Mouse (Mus musculus): ENCODE results near the gene Kcnq1.

The Kcnq1 gene

DNA sequence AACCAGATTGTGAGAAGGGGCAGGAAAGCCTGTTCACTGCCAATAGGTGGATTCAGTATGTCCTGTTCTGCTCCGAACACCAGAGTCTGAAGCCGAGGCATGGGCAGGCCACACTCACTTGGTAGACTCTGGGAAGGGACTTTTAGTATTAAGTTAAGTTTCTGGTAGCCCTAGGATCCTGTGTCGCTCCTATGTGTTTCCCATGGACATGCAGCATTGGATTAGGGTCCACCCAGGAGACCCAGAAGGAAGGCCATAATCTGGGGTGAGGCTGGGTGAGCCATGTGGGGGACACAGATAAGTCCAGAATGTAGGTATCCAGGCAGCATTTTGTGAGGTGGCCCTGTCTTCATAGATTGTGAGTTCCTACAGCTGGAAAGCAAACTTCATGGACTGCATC is 81.0 kb downstream of the Kcnq1 start:
- DNase-seq (ENCODE audit: low spot score) = no peak

- DNase-seq (ENCODE audit: low spot score) = no peak
Observed at GRCm38 (mm10) chr7:143188589-143188988, 82.4 kb downstream of the Kcnq1 start.

- no peak for DNase-seq (ENCODE audit: low spot score)
Observed at GRCm38 (mm10) chr7:143189965-143190722, 84.0 kb downstream of the Kcnq1 start.

- no peak for DNase-seq (ENCODE audit: low spot score)
Observed at GRCm38 (mm10) chr7:143190911-143191310, 84.7 kb downstream of the Kcnq1 start.

- no peak for DNase-seq (ENCODE audit: low spot score)
Observed at GRCm38 (mm10) chr7:143192392-143192791, 86.2 kb downstream of the Kcnq1 start.

- DNase-seq (ENCODE audit: low spot score) = no peak
Observed at GRCm38 (mm10) chr7:143194064-143194463, 87.9 kb downstream of the Kcnq1 start.

GRCm38 (mm10) chr7:143197951-143198440 is 91.8 kb downstream of the Kcnq1 start:
- DNase-seq (ENCODE audit: low spot score) = no peak

DNA sequence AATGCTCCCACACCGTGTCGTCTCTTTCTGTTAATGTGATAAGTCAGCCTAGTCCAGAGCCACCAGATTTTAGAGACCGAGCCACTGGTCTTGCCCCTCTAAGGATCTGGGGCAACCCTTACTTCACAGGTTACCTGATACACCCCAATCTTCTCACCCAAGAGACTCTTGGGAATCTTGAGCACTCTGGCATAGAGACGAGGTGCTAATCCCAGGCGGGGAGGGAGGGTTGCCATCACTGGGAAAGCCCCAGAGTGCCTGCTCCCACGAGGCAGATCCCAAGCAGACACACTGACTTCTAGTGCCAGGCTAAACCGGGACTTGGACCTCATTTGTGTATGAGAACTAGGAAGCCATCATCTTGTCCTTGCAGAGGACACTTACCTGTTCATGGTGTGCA is 92.3 kb downstream of the Kcnq1 start:
- no peak for DNase-seq (ENCODE audit: low spot score)

DNA sequence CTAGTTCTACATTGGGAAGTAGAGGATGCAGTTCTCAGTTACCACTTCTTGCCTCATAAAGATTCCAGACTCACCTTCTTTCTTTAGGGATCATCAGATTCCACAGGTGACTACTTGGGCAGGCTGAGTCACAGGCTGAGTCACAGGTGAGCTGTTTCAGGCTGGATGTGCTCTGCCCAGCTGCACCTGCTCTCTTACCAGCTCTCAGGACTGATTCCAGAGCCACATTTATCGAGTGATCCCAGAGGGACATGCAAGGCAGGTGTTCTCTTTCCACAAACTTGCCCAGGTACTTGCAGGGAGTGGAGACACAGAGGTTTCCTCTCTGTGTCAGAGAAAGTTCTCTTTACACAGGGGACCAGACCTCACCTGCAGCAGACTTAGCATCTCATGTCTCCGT is 95.1 kb downstream of the Kcnq1 start:
- DNase-seq (ENCODE audit: low spot score) = no peak

DNA sequence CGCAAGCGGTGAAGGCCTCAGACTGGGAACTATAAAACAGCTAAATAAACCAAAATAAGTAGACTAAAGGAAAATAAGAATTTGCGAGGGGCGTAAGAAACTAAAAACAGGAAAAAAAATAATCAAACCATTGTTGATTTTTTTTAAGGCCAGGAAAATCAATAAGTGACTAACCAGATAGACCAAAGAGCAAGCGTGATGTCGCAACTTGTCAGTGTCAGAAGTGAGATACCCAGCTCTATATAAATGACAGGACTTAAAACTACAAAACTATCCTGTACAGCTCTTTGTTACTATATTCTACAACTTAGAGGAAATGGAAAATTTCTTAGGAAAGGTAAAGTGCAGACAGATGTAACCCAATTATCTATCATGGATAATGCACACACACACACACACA is 97.7 kb downstream of the Kcnq1 start:
- DNase-seq (ENCODE audit: low spot score) = no peak

DNA sequence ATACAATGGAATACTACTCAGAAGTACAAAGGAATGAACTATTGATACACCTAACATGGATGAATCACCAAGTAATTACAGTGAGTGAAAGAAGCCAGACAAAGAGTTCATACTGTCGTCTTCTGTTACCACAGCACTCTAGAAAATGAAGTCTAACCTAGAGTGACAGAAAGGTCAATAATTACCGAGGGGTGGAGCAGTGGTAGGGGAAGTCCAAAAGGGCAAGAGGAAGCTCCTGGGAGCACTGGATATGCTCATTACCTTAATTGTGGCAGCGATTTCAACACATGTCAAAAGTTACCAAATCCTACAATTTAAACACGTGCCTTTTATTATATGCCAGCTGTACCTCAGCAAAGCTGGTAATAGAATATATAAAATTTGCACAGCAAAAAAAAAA is 100.9 kb downstream of the Kcnq1 start:
- no peak for DNase-seq (ENCODE audit: low spot score)

- DNase-seq (ENCODE audit: low spot score) = no peak
Observed at GRCm38 (mm10) chr7:143210796-143211195, 104.6 kb downstream of the Kcnq1 start.

GRCm38 (mm10) chr7:143251206-143251605 is 145.0 kb downstream of the Kcnq1 start:
- no peak for DNase-seq (ENCODE audit: low spot score)

DNA sequence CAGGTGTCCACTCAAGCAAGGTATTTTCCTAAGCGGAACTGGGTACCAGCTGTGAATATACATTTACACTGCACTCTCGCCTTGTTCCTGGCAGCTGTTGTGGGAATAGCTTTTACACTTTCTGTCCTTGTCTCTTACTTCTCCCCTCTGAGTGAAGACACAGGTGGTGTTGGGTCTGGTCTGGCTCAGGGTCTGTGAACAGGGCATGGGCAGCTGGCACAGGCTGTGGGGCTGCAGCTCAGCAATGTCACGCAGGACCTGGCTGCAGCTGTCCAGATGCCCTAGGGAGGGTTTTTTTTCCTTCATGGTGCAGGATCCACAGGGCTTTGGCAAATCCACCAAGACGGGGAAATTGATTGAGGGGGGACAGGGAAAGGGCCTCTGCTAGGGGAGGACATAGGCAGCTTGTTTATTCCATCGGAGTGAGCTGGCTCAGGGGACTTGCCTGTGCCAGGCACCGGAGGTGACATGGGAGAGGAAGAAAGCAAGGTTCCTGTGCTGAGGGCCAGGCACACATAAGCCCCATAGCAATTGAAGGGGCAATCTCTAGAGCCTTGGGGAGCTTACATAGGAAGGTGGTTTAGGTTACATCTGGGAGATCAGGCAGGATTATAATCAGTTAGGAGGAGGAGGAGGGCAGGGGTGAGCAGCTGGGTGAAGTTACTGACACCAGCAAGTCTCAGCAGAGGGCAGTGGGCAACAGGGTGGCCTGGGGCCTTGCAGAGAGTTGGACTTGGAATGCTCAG is 147.1 kb downstream of the Kcnq1 start:
- no peak for DNase-seq (ENCODE audit: low spot score)

GRCm38 (mm10) chr7:143254901-143255300 is 148.7 kb downstream of the Kcnq1 start:
- DNase-seq (ENCODE audit: low spot score) = no peak

- DNase-seq (ENCODE audit: low spot score) = no peak
Observed at GRCm38 (mm10) chr7:143261246-143261645, 155.1 kb downstream of the Kcnq1 start.

GRCm38 (mm10) chr7:143263557-143263956 is 157.4 kb downstream of the Kcnq1 start:
- DNase-seq (ENCODE audit: low spot score) = no peak

GRCm38 (mm10) chr7:143263966-143264365 is 157.8 kb downstream of the Kcnq1 start:
- DNase-seq (ENCODE audit: low spot score) = no peak

DNA sequence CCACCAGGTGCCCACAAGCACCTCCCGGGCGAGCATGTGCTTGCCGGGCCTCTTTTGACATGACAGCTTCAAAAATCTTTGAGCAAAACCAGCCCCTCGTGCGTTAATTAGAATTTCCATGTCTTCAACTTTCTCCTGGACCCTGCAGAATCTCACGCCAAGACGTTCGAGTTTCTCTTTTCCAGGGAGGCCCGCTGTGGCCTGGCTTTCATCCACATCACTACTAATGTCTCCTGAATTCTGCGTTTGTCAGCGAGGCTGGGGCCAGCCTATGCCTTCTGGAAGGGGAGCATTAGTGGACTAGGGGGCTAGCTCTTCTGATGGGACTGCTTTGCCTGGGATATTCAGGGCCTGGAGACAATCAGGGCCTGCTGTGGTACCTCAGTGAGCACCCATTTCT is 159.2 kb downstream of the Kcnq1 start:
- DNase-seq (ENCODE audit: low spot score) = no peak

DNA sequence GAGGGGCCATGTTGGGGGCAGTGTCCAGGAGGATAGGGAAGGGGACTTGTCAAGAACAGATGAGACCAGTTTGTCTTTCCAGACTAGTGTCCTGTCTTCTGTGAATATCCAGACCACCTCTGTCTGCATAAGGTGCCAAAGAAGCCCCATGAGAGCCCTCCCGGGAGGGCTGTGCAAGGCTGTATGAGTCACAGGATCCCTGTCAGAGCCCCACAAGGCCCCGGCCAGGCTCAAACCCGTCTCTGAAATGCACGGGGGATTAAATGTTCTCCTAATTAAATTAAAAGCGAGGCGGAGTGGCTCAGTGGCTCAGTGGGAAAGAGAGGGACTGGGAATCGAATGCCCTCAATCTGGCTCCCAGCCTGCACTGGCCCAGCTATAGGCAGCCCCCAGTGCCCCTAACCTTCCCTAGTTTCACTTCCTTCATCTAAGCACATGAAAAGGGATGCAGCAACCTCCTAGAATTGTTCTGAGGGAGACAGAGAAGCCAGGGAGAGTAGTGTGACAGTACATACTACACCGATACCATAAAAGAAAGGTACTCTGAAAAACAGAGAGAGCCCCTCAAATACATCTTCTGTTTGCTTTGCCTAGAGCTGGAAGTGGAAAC is 159.8 kb downstream of the Kcnq1 start:
- DNase-seq (ENCODE audit: low spot score) = no peak

- no peak for DNase-seq (ENCODE audit: low spot score)
Observed at GRCm38 (mm10) chr7:143273747-143274146, 167.6 kb downstream of the Kcnq1 start.

GRCm38 (mm10) chr7:143275030-143275429 is 168.9 kb downstream of the Kcnq1 start:
- DNase-seq (ENCODE audit: low spot score) = no peak

DNA sequence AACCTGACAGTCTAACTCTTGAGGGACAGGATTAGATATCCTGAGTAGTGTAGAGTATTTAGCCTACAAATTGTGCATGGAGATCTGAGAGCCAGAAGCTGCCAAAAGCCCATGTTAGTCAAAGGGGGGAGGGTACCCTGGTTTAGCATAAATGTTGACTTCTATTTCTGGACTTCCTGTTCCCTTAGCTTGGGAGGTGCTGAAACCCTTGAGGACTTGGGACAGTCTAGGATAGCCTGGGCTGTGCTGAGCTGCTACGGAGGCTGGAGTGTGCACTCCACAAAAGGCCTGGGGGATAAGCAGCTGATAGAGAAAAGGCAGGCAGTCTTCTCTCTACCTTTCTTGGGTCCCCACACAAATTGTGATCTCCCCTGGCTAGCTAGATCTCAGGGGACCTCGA is 177.5 kb downstream of the Kcnq1 start:
- DNase-seq (ENCODE audit: low spot score) = no peak

Measured in layer of hippocampus, adult 9-10 months (tissue).